Mouse (Mus musculus) v-Abl transformed pro-B cells (cell line): ENCODE measurements around the gene Prdm16.

Experiments used
- in situ Hi-C, 2 experiments: fragments of 400-800 bp; cut with MboI; formaldehyde crosslinking; loops; one replicate each; pipeline ENCODE4 v1.15.1; 2025; ENCODE audit not compliant: unreplicated experiment in 2 of 2

Gene Prdm16

GRCm38 (mm10) chr4:154399634-154400033 is 237.0 kb downstream of the Prdm16 start:
- in situ Hi-C loops: no loop called here

DNA sequence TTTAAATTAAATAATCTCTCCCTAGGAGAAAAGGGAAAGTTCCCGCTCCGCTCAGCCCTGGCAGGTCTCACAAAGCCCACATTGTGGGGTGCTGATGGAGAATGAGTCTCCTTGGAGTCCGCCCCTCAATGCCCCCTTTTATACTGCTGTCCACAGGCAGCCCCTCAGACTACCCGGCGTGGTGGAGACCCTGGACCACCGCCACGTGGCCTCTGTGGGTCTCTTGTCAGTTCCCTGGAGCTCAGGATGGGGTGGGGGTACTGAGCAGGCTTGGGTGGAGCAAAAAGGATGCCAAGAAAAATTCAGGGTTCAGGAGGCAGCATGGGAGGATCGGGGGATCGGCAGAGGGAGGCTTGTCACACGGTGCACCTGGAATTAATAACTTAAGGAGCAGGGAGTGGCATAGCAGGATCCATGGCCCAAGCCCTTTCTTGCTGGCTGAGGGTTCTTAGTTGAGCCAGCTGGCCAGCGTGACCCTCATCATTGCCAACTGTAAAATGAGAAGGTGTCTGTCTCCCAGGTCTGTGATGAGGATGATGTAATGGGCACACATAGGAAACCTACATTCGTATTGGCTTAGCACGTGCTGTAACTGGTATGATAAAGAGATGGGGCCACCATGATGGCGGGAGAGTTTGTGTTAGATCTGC is 239.9 kb downstream of the Prdm16 start:
- in situ Hi-C loops: no loop called here

DNA sequence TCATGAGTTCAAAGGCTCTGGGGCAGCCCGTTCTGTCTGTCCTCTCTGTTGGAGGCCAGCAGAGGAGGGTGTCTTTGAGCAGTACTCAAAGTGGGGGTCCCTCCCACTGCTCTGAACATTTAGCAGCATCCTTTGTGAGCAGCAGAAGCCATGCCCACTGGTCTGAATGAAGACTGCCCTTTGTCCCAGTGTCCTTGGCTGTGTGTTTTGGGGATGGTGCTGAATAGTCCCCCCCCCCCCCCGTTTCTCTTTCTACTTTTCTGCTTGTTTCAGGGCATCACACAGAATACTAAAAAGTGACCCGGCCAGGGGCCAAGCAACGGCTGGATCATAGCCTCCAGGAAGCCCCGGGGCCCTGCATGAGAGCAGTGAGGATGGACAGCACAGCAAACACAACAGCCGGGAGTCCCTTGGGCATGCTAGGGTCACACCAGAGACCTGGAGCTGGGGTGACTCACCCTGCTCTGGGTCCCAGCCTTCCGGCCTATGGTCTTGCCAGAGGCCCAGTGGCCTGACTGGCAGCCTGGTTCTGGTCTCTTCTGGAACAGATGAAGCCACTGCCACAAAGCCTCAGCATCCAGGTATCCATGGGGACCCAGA is 242.4 kb downstream of the Prdm16 start:
- in situ Hi-C loops: no loop called here

GRCm38 (mm10) chr4:154393196-154394122 is 243.2 kb downstream of the Prdm16 start:
- in situ Hi-C loops: no loop called here

- in situ Hi-C loops: no loop called here
These were observed 244.0 kb downstream of the Prdm16 start for GRCm38 (mm10) chr4:154392641-154393040.

DNA sequence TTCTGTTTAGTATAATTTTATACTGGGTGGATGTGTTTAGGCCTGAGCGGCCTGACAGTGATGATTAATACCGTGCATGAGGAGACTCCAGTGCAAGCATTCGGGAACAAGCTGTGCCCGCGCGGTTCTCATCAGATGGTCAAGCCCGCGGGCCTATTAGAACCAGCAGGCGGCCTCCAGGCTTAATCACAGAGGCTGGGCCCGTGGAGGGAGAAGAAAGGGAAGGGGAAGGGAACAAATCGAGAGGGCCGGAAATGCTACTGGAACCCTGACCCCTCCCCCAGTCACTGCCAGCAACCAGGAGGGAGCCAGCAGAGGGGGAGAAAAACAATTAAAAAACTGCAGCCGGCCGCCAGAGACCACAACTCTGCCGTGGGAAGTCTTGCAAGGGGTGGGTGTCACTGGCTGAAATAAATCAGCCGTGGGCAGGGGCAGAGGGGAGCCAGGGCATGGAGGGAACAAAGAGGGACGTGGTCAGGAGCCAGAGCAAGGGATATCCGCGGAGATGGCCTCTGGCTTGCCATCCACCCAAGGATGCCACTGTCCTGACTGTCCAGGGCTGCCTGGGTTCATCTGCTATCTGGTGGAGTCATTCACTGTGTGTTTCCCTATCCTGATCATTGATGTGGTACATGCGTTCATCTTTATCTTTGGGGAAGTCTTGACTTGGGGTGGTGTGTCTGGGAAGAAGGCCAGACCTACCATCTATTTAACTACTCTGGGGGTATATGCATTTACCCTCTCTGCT is 246.2 kb downstream of the Prdm16 start:
- in situ Hi-C loops: no loop called here

DNA sequence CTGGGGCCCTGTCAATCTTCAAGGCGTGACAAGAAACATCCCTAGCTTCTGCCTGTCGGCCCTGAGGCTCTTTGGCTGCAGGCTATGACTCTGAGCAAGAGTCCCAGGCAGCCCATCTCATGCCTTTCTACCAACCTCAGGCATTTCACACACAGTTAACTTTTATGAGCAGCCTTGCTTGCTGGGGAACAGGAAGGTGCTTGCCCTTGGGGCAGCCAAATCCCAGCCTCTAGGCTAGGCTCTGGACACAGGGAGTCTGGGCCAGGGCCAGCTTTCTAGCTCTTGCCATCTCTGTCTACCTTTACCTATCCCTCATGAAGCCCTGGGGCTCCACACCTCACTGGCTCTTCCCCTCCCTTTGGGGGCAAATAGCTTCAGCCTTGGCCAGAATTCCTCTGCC is 247.0 kb downstream of the Prdm16 start:
- in situ Hi-C loops: no loop called here

DNA sequence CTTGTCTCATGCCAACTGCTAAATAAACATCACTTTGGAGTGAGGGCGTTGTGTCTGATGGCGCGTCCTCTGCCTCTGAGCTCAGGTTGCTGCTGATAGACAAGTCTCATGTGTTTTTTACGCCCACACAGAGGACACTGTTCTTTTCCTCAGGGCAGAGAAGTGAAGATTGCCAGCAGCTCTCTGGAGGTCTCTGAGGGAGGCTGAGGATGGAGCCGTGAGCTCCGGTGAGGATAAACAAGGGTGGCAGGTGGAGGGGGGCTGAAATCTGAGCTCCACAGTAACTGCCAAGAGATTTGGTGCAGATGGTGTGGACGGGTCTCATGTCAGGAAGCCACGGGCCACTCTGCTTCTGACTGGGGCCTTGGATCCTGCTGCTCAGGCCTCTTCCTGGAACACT is 249.9 kb downstream of the Prdm16 start:
- in situ Hi-C loops: no loop called here

- in situ Hi-C loops: no loop called here
These were observed 250.8 kb downstream of the Prdm16 start for GRCm38 (mm10) chr4:154385918-154386317.

DNA sequence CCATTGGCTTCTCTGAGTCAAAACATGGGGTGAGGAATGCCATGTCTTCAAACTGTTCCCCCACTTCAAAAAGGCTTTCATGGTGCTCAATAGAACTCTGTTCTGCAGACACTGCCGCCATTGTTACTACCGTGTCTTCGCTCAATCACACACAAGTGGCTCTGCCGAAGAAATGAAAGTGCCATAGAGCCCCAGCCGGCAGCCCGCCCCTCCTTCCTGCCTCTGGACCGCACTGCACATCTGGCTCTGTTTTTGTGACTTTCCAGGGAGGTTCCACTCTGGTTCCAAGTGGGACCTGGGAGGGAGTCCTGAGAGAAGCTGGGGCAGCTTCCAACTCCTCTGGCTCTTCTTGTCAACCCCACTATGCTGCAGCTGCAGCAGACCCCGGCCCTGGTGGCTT is 251.5 kb downstream of the Prdm16 start:
- in situ Hi-C loops: no loop called here

GRCm38 (mm10) chr4:154378876-154379275 is 257.8 kb downstream of the Prdm16 start:
- in situ Hi-C loops: no loop called here

GRCm38 (mm10) chr4:154375939-154376625 is 260.6 kb downstream of the Prdm16 start:
- in situ Hi-C loops: no loop called here

DNA sequence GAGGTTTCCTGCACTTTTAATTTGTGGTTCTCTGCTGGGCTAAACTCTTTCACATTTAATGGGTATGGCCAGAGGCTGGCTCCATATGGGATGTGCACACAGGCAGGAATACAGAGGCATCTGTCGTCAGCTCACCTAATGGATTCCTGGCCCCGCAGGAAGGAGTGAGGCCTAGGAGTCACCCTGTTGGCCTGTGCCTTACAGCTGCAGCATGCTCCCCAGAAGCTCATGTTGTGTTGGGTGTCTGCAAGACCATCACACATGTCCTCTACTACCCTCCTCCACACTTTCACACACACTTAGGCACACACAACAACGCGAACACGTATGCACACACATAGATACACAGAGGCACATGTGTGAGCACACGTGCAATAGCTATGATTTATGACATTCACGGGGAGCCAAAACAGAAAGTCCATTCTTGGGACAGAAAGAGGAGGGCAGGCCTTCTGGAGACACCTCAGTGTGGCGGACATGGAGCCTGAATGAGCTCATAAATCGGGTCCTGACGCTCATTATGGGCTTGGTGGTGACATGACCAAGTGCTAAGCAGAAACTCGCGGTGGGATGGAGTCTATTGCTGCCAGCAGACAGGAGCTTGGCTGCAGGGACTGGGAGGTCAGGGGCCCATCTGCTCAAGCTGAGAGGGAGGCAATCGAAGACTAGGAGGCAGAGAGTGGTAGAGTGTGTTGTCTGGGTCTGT is 265.0 kb downstream of the Prdm16 start:
- in situ Hi-C loops: no loop called here

DNA sequence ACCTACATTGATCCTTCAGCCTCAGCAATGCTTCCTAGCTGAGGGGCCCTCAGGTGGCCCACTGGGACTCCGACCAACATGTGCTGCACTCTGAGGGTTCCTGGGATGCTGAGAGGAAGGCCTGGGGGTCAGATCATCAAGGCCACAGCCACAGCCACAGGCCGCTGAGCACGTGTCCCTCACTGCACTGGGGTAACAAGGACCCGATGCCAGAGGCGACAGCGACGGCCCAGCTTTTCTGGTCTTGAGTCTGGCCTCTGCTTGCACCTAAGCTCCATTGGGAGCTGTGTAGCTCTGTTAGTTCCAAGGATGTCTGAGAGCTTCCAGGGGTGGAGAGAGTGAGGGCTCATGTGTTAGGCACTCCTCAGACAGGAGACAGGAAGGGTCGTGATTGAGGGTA is 265.8 kb downstream of the Prdm16 start:
- in situ Hi-C loops: no loop called here

DNA sequence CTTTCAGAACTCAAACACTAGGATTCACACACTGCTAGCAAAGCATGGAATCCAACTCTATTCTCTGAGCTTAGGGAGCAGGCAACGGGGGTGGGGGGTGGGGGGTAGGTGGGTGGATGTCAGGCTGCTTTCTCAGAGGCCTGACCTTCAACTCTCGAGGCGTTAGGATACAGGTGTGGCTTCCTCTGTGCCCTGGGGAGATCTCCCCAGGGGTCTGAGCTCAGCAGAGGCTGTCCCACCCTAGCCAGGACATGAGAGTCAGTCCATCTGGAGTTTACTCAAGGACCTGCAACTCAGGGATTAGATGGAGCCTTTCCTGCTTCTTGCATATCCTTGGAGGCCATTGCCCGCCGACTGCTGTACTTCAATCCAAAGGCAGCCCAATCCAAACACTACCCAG is 267.6 kb downstream of the Prdm16 start:
- in situ Hi-C loops: no loop called here

DNA sequence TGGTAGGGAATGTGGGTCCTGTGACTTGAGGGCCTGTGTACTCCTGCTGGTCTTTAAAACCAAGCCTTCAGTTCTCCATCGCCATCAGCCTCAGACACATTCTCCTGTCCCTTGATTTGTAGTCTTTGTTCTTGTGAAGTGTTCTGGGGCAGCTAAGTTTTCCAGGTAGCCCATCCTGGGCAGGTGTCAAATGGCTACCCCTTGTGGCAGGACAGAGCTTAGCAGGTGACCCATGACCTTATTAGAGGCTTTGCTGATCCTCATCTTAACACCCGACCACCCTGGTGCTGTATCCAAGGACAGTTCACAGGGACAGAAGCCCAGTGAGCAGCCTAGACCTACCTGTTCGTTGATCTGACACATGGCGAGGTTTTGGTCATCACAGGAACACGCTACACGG is 269.8 kb downstream of the Prdm16 start:
- in situ Hi-C loops: no loop called here

DNA sequence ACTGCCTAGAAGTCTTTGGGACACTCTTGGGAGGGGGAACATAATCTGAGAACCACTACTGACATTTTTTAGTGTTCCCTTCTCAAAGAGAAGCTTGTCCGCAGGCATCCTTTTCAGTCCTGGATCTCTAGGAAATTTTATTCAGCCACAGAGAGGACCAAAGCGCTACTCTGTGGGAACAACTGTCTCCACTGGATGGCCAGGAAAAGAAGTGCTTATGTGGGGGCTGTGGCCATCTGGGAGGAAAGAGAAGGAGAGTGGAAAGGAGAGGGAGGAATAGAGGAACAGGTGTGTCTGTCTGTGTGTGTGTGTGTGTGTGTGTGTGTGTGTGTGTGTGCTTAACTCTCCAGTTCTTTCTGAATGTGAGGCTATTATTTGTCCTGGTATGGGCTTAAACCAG is 271.9 kb downstream of the Prdm16 start:
- in situ Hi-C loops: no loop called here

- in situ Hi-C loops: no loop called here
These were observed 275.8 kb downstream of the Prdm16 start for GRCm38 (mm10) chr4:154360850-154361249.

DNA sequence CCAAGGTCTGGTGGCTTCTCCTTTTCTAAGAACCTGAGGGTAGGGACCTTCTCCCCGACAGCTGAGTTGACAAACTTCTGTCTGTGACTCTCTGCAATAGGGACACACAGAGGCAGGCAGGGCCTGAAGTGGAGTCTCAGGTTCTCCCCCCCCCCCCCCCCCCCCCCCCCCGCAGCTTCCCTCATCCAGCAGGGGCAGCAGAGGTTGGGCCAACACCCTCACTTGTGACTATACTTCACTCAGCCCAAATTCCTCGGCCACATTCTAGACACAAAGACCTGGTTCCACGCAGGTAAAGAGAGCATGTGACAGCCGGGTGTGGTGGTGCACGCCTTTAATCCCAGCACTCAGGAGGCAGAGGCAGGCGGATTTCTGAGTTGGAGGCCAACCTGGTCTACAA is 276.2 kb downstream of the Prdm16 start:
- in situ Hi-C loops: no loop called here
